Mouse (Mus musculus) heart, postnatal 0 days (tissue): ENCODE results near the gene Ryr3.

Experiments used
- CTCF ChIP-seq: IDR thresholded peaks from 2 replicates; pipeline ENCODE4 v1.5.1; 2016; ENCODE audit warnings: antibody characterized with exemption, control low read depth, low read depth
- EP300 ChIP-seq: IDR thresholded peaks from 2 replicates; pipeline ENCODE4 v1.6.1; 2016; ENCODE audit warnings: antibody characterized with exemption, low read depth

- no peak for TF ChIP-seq CTCF
- TF ChIP-seq EP300 = no peak
These were observed 468.4 kb downstream of the Ryr3 start for GRCm38 (mm10) chr2:112748532-112748931.
